Mouse (Mus musculus) ES-E14 (cell line): ENCODE data around the gene Ankrd28.

Source experiments
- MAFK ChIP-seq: IDR thresholded peaks from 2 replicates; pipeline ENCODE4 v1.6.1; 2014; ENCODE audit warnings: mild to moderate bottlenecking, low read depth, low read length, inconsistent platforms; ENCODE audit not compliant: insufficient read depth
- ZNF384 ChIP-seq: IDR thresholded peaks from 2 replicates; pipeline ENCODE4 v1.6.1; 2012; ENCODE audit warnings: low read depth, low read length, inconsistent platforms

- TF ChIP-seq ZNF384 (no peak), MAFK (no peak)
Measured at GRCm38 (mm10) chr14:31686231-31686630, 144.2 kb downstream of the Ankrd28 start.
